Mouse (Mus musculus): ENCODE data around the gene Tm7sf3. TPM values are rescaled to one million over a fixed set of nuclear protein-coding genes. Genes with fewer than 3 reads are reported as not detected.
A peak's percentile ranks its signal among the peaks of the same experiment; 100 is the strongest.
"Not testable (repeated sequence)": the region's sequence is repeated elsewhere in the genome, so short reads cannot be mapped to it uniquely, and the experiment has no call there.

Tm7sf3 gene
- polyA plus RNA-seq, 1 experiment from 2014 or later, result 54.8 TPM

GRCm38 (mm10) chr6:146577310-146578109, 65.1 kb downstream of the Tm7sf3 start, which contains the start of gene Ints13:
TSS of gene Ints13 (minus strand) at chr6:146577835.
- in situ Hi-C loops (cut with MboI; ENCODE audit: low pct_unique_long_range_greater_than_20kb), result no loop called here
- H3K27me3 ChIP-seq, result no peaks in the 10 kb centered on the region
- DNase-seq (ENCODE audit: low read depth, low spot score) (peak; percentile 88), ATAC-seq (peak; percentile 89)
- POLR2A ChIA-PET, result interaction anchor here (0.5 kb wide), 1 partner anchor 1520 kb away, joined by 3 read pairs; no protein-coding TSS in a partner anchor
- CTCF ChIA-PET, result no interaction called here
- TF ChIP-seq CTCF (IDR thresholded peaks at IDR 0.05), result no peak

GRCm38 (mm10) chr6:146576903-146577302, 65.7 kb downstream of the Tm7sf3 start, which contains the start of gene Fgfr1op2:
TSS of gene Fgfr1op2 (plus strand) at chr6:146577203.
- POLR2A ChIA-PET, result no interaction called here
- no peak for DNase-seq (ENCODE audit: low read depth, low spot score)
- in situ Hi-C loops (cut with MboI; ENCODE audit: low pct_unique_long_range_greater_than_20kb), result no loop called here
- TF ChIP-seq CTCF (IDR thresholded peaks at IDR 0.05), result no peak
- no peaks in the 10 kb centered on the region for H3K27me3 ChIP-seq
- ATAC-seq, result no peak
- CTCF ChIA-PET, result no interaction called here

- ChIA-PET POLR2A (no interaction called here), CTCF (no interaction called here)
- no peak for TF ChIP-seq CTCF (IDR thresholded peaks at IDR 0.05)
- in situ Hi-C loops (cut with MboI; ENCODE audit: low pct_unique_long_range_greater_than_20kb), result no loop called here
- DNase-seq (ENCODE audit: low read depth, low spot score) (no peak), ATAC-seq (no peak)
- no peaks in the 10 kb centered on the region for H3K27me3 ChIP-seq
These were observed 70.6 kb downstream of the Tm7sf3 start for GRCm38 (mm10) chr6:146572073-146572472.

GRCm38 (mm10) chr6:146562461-146562860, 80.2 kb downstream of the Tm7sf3 start:
- ATAC-seq; H3K27me3 ChIP-seq; CTCF ChIA-PET; POLR2A ChIA-PET; in situ Hi-C loops (cut with MboI; ENCODE audit: low pct_unique_long_range_greater_than_20kb); DNase-seq (ENCODE audit: low read depth, low spot score): not testable (repeated sequence)

Other genes with a start within 250 kb of the Tm7sf3 start
- 12.7 TPM for gene Itpr2, start 140.6 kb downstream of the Tm7sf3 start, polyA plus RNA-seq (2021)
- gene Fgfr1op2, start 65.6 kb downstream of the Tm7sf3 start, polyA plus RNA-seq (2021), result 75.5 TPM
- 54.7 TPM for gene Ints13, start 65.0 kb downstream of the Tm7sf3 start, polyA plus RNA-seq (2021)
- gene Med21, start 277 bp downstream of the Tm7sf3 start, polyA plus RNA-seq (2021), result 99.0 TPM
- 17.3 TPM for gene Stk38l, start 82.2 kb upstream of the Tm7sf3 start, polyA plus RNA-seq (2021)
- 8.1 TPM for gene Arntl2, start 153.2 kb upstream of the Tm7sf3 start, polyA plus RNA-seq (2021)
- gene Smco2, start 207.3 kb upstream of the Tm7sf3 start, polyA plus RNA-seq (2021), result not detected
- gene Ppfibp1, start 245.7 kb upstream of the Tm7sf3 start, polyA plus RNA-seq (2021), result 138 TPM